Mouse (Mus musculus): ENCODE results near the gene Gid4. TPM values are rescaled to one million over a fixed set of nuclear protein-coding genes. Genes with fewer than 3 reads are reported as not detected.

The Gid4 gene
- total RNA-seq, 1 experiment: 19.7 TPM

GRCm38 (mm10) chr11:60495692-60496091 is 78.7 kb downstream of the Gid4 start:
- in situ Hi-C loops (cut with MboI; ENCODE audit: low sequenced_read_pairs in 2 of 2, unreplicated experiment in 2 of 2): no loop called here
- no peaks in the 10 kb centered on the region for H3K36me3 ChIP-seq (ENCODE audit: control insufficient read depth, insufficient read depth, low read length, poor library complexity, severe bottlenecking)
- H3K4me3 ChIP-seq (ENCODE audit: insufficient read depth in 1 of 2, low read depth in 1 of 2, low read length in 2 of 2, poor library complexity in 1 of 2, severe bottlenecking in 1 of 2): no peak overlapping the region
- no peak for DNase-seq (ENCODE audit: low read depth, low spot score)
- TF ChIP-seq ZC3H11A (IDR thresholded peaks at IDR 0.05; ENCODE audit: borderline replicate concordance, low read depth, low read length): no peak
- no peak for TF ChIP-seq HCFC1 (IDR thresholded peaks at IDR 0.05; ENCODE audit: borderline replicate concordance, insufficient read depth, low read length)
- no peak for TF ChIP-seq ZNF384 (IDR thresholded peaks at IDR 0.05; ENCODE audit: low read depth, low read length)
- TF ChIP-seq MAFK (IDR thresholded peaks at IDR 0.05; ENCODE audit: insufficient read depth, low read depth, low read length): no peak
- TF ChIP-seq CHD2 (IDR thresholded peaks at IDR 0.05; ENCODE audit: low read depth, low read length): no peak
- H3K4me1 ChIP-seq (ENCODE audit: control insufficient read depth in 2 of 2, insufficient read depth in 2 of 2, low read length in 2 of 2, poor library complexity in 1 of 2): peaks cover 0 to 10% of the 10 kb centered on the region in 2 experiments; a peak in 2 of 4 replicates
- no peaks in the 10 kb centered on the region for H3K9me3 ChIP-seq (ENCODE audit: control insufficient read depth, insufficient read depth, low read depth, low read length)
- no peak overlapping the region for H3K27ac ChIP-seq (ENCODE audit: insufficient read depth, low read depth, low read length, poor library complexity, severe bottlenecking)
- no peak overlapping the region for H3K9ac ChIP-seq (ENCODE audit: insufficient read depth, low read depth, low read length, poor library complexity, severe bottlenecking)

Other genes starting within 250 kb of the Gid4 start
- 136 and 236 TPM in 2 replicates for gene Srebf1, start 194.6 kb upstream of the Gid4 start, total RNA-seq (2012; rRNA removed)
- gene Tom1l2, start 64.2 kb upstream of the Gid4 start, total RNA-seq (2012; rRNA removed): 9.3 and 10.4 TPM in 2 replicates
- 1.9 and 2.0 TPM in 2 replicates for gene Drc3, start 63.8 kb upstream of the Gid4 start, total RNA-seq (2012; rRNA removed)
- gene Atpaf2, start 1.3 kb downstream of the Gid4 start, total RNA-seq (2012; rRNA removed): 32.5 and 34.3 TPM in 2 replicates
- 84.4 and 96.7 TPM in 2 replicates for gene Drg2, start 37.4 kb downstream of the Gid4 start, total RNA-seq (2012; rRNA removed)
- gene Myo15, start 52.2 kb downstream of the Gid4 start, total RNA-seq (2012; rRNA removed): 0.31 and 0.42 TPM in 2 replicates
- 23.4 and 27.6 TPM in 2 replicates for gene Alkbh5, start 119.2 kb downstream of the Gid4 start, total RNA-seq (2012; rRNA removed)

Measured in ES-E14 (cell line).